Mouse (Mus musculus) spleen, postnatal 4 days (tissue): Measurements from ENCODE around the gene Luzp4.
"Not testable (repeated sequence)": the region's sequence is repeated elsewhere in the genome, so short reads cannot be mapped to it uniquely, and the experiment has no call there.

Experiments used
- DNase-seq, 2 experiments: peaks; one replicate each; pipeline ENCODE4 v3.0.0; 2022; ENCODE audit warnings: low spot score in 2 of 2

The Luzp4 gene

DNA sequence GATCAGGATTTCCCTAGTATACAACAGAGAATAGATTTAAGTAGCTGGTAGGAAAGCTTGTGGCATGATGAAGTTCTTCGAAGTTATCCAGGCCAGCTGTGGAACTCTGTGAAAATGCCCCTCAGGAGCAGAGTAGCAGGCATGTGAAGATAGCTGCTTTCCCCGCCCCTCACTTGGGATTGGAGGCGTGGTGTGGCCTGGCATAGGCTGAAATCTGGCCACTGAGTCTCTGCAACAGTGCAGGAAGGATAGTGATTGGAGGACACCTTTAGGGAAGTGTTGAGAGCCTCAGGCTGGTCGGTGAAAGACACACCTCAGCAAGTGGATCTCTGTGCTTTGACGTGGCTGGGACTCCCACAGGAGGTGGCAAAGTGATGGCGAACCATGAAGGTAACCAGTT is at the start of gene Luzp4:
Gene Luzp4, plus strand, starts transcription at position 301 of the 400 bp plus-strand sequence.
- not testable (repeated sequence) for DNase-seq

GRCm38 (mm10) chrX:148841801-148842200 is 15.6 kb upstream of the Luzp4 start:
- DNase-seq = not testable (repeated sequence)
